Mouse (Mus musculus): Measurements from ENCODE around the gene Onecut3.

GRCm38 (mm10) chr10:80552364-80552763 is 57.7 kb downstream of the Onecut3 start:
- TF ChIP-seq CTCF (IDR thresholded peaks at IDR 0.05; ENCODE audit: low read depth), result no peak
- TF ChIP-seq EP300 (IDR thresholded peaks at IDR 0.05; ENCODE audit: low read depth), result no peak
